Mouse (Mus musculus) adipocyte (in vitro differentiated cells): ENCODE data around the gene Vps8.

Experiments used
- DNase-seq: peaks from one replicate; pipeline ENCODE4 v3.0.0-alpha.2; 2016; ENCODE audit warnings: low spot score

Gene Vps8

GRCm38 (mm10) chr16:21404631-21405030 lies 18.3 kb upstream of the Vps8 start:
- no peak for DNase-seq

GRCm38 (mm10) chr16:21405224-21405969 lies 17.5 kb upstream of the Vps8 start:
- no peak for DNase-seq

- no peak for DNase-seq
Observed at GRCm38 (mm10) chr16:21406136-21406535, 16.8 kb upstream of the Vps8 start.

GRCm38 (mm10) chr16:21411779-21412178 lies 11.1 kb upstream of the Vps8 start:
- no peak for DNase-seq

- peak; percentile 89 for DNase-seq
Observed at GRCm38 (mm10) chr16:21412593-21413047, 10.3 kb upstream of the Vps8 start.

GRCm38 (mm10) chr16:21413819-21414218 lies 9.1 kb upstream of the Vps8 start:
- no peak for DNase-seq

GRCm38 (mm10) chr16:21415128-21415527 lies 7.8 kb upstream of the Vps8 start:
- DNase-seq: no peak

GRCm38 (mm10) chr16:21418012-21418411 lies 4.9 kb upstream of the Vps8 start:
- DNase-seq: no peak

- peak; percentile 67 for DNase-seq
Observed at GRCm38 (mm10) chr16:21423546-21423910, 610 bp downstream of the Vps8 start.

GRCm38 (mm10) chr16:21428131-21428530 lies 5.2 kb downstream of the Vps8 start:
- no peak for DNase-seq

- DNase-seq: no peak
Observed at GRCm38 (mm10) chr16:21430377-21431060, 7.6 kb downstream of the Vps8 start.

- no peak for DNase-seq
Observed at GRCm38 (mm10) chr16:21431614-21432013, 8.7 kb downstream of the Vps8 start.

- peak; percentile 36 for DNase-seq
Observed at GRCm38 (mm10) chr16:21433543-21433942, 10.6 kb downstream of the Vps8 start.

- peak; percentile 18 for DNase-seq
Observed at GRCm38 (mm10) chr16:21441012-21441411, 18.1 kb downstream of the Vps8 start.

GRCm38 (mm10) chr16:21445026-21445625 lies 22.2 kb downstream of the Vps8 start:
- no peak for DNase-seq

- DNase-seq: no peak
Observed at GRCm38 (mm10) chr16:21447447-21447846, 24.5 kb downstream of the Vps8 start.

- DNase-seq: no peak
Observed at GRCm38 (mm10) chr16:21448464-21448863, 25.5 kb downstream of the Vps8 start.

GRCm38 (mm10) chr16:21449890-21450289 lies 27.0 kb downstream of the Vps8 start:
- DNase-seq: no peak

GRCm38 (mm10) chr16:21452569-21452968 lies 29.7 kb downstream of the Vps8 start:
- no peak for DNase-seq

GRCm38 (mm10) chr16:21457639-21458369 lies 34.9 kb downstream of the Vps8 start:
- no peak for DNase-seq

- no peak for DNase-seq
Observed at GRCm38 (mm10) chr16:21465868-21466267, 43.0 kb downstream of the Vps8 start.

- DNase-seq: no peak
Observed at GRCm38 (mm10) chr16:21470416-21470815, 47.5 kb downstream of the Vps8 start.
